Mouse (Mus musculus): Measurements from ENCODE around the gene Snrk.
A peak's percentile ranks its signal among the peaks of the same experiment; 100 is the strongest.

Snrk gene

GRCm38 (mm10) chr9:122186643-122187226 lies 69.7 kb downstream of the Snrk start:
- DNase-seq, result no peak

GRCm38 (mm10) chr9:122187451-122187921 lies 70.4 kb downstream of the Snrk start:
- DNase-seq, result no peak

GRCm38 (mm10) chr9:122188724-122189123 lies 71.7 kb downstream of the Snrk start:
- DNase-seq, result no peak

GRCm38 (mm10) chr9:122193361-122193760 lies 76.3 kb downstream of the Snrk start:
- DNase-seq, result no peak

- DNase-seq, result no peak
Observed at GRCm38 (mm10) chr9:122193823-122194222, 76.8 kb downstream of the Snrk start.

- peak; percentile 54 for DNase-seq
Observed at GRCm38 (mm10) chr9:122195042-122195682, 78.1 kb downstream of the Snrk start.

GRCm38 (mm10) chr9:122197021-122197420 lies 80.0 kb downstream of the Snrk start:
- no peak for DNase-seq

- no peak for DNase-seq
Observed at GRCm38 (mm10) chr9:122198621-122199020, 81.6 kb downstream of the Snrk start.

GRCm38 (mm10) chr9:122199253-122199652 lies 82.2 kb downstream of the Snrk start:
- DNase-seq, result peak; percentile 75

GRCm38 (mm10) chr9:122204508-122204907 lies 87.4 kb downstream of the Snrk start:
- DNase-seq, result no peak

GRCm38 (mm10) chr9:122205543-122206200 lies 88.6 kb downstream of the Snrk start:
- no peak for DNase-seq

- no peak for DNase-seq
Observed at GRCm38 (mm10) chr9:122208311-122208710, 91.2 kb downstream of the Snrk start.

GRCm38 (mm10) chr9:122215118-122215517 lies 98.1 kb downstream of the Snrk start:
- no peak for DNase-seq

GRCm38 (mm10) chr9:122216945-122217529 lies 100.0 kb downstream of the Snrk start:
- no peak for DNase-seq

Data from kidney, adult 9 months (tissue).